Mouse (Mus musculus) forelimb bud, embryonic 11.5 days (tissue): ENCODE data around the gene Dpp6.

ENCODE experiments used
- DNase-seq: peaks from one replicate; pipeline ENCODE4 v3.0.0-alpha.2; 2012; ENCODE audit warnings: low read depth, low spot score

The Dpp6 gene

GRCm38 (mm10) chr5:27056436-27056835 lies 239.4 kb downstream of the Dpp6 start:
- DNase-seq, result no peak

GRCm38 (mm10) chr5:27060114-27060513 lies 243.1 kb downstream of the Dpp6 start:
- no peak for DNase-seq

- no peak for DNase-seq
These were observed 246.9 kb downstream of the Dpp6 start for GRCm38 (mm10) chr5:27063871-27064270.

- no peak for DNase-seq
These were observed 249.8 kb downstream of the Dpp6 start for GRCm38 (mm10) chr5:27066837-27067236.

- DNase-seq, result peak; percentile 46
These were observed 258.2 kb downstream of the Dpp6 start for GRCm38 (mm10) chr5:27075131-27075591.

- DNase-seq, result no peak
These were observed 259.0 kb downstream of the Dpp6 start for GRCm38 (mm10) chr5:27076046-27076445.

GRCm38 (mm10) chr5:27077821-27078220 lies 260.8 kb downstream of the Dpp6 start:
- no peak for DNase-seq

GRCm38 (mm10) chr5:27081275-27081674 lies 264.3 kb downstream of the Dpp6 start:
- DNase-seq, result no peak

GRCm38 (mm10) chr5:27083762-27084161 lies 266.8 kb downstream of the Dpp6 start:
- DNase-seq, result no peak

- DNase-seq, result no peak
These were observed 291.2 kb downstream of the Dpp6 start for GRCm38 (mm10) chr5:27108221-27108620.

GRCm38 (mm10) chr5:27122479-27122878 lies 305.5 kb downstream of the Dpp6 start:
- DNase-seq, result no peak

GRCm38 (mm10) chr5:27122944-27123343 lies 305.9 kb downstream of the Dpp6 start:
- no peak for DNase-seq

GRCm38 (mm10) chr5:27126034-27126433 lies 309.0 kb downstream of the Dpp6 start:
- DNase-seq, result no peak

GRCm38 (mm10) chr5:27133196-27133595 lies 316.2 kb downstream of the Dpp6 start:
- no peak for DNase-seq

GRCm38 (mm10) chr5:27134436-27135005 lies 317.5 kb downstream of the Dpp6 start:
- DNase-seq, result no peak

- DNase-seq, result no peak
These were observed 330.5 kb downstream of the Dpp6 start for GRCm38 (mm10) chr5:27147397-27147945.

- DNase-seq, result no peak
These were observed 334.0 kb downstream of the Dpp6 start for GRCm38 (mm10) chr5:27151017-27151416.

- no peak for DNase-seq
These were observed 338.7 kb downstream of the Dpp6 start for GRCm38 (mm10) chr5:27155671-27156070.

- no peak for DNase-seq
These were observed 339.4 kb downstream of the Dpp6 start for GRCm38 (mm10) chr5:27156366-27156765.

GRCm38 (mm10) chr5:27161122-27161645 lies 344.2 kb downstream of the Dpp6 start:
- DNase-seq, result no peak

GRCm38 (mm10) chr5:27168550-27168949 lies 351.5 kb downstream of the Dpp6 start:
- DNase-seq, result no peak

GRCm38 (mm10) chr5:27184963-27185362 lies 368.0 kb downstream of the Dpp6 start:
- DNase-seq, result no peak

GRCm38 (mm10) chr5:27191242-27191969 lies 374.4 kb downstream of the Dpp6 start:
- DNase-seq, result no peak
